Mouse (Mus musculus) MEL (cell line): ENCODE data around the gene Ripor1. TPM values are rescaled to one million over a fixed set of nuclear protein-coding genes. Genes with fewer than 3 reads are reported as not detected.

Experiments
- DNase-seq: peaks from one replicate; pipeline ENCODE4 v3.0.0; 2011; ENCODE audit warnings: low read depth, low spot score
- H3K27ac ChIP-seq: 2 replicates; pipeline ENCODE4 v1.5.1; 2012; ENCODE audit warnings: low read depth, mild to moderate bottlenecking, control low read depth, low read length, moderate library complexity; ENCODE audit not compliant: control insufficient read depth
- H3K27me3 ChIP-seq, 2 experiments: fragments of 150-350 bp in 1 of 2; sonication (generic) in 1 of 2; 2 replicates each; pipeline ENCODE4 v1.6.1; 2012; ENCODE audit warnings: low read length in 2 of 2, mild to moderate bottlenecking in 2 of 2, improper control_type of control experiment in 1 of 2, moderate library complexity in 1 of 2; ENCODE audit not compliant: insufficient read depth in 2 of 2, control insufficient read depth in 1 of 2
- H3K36me3 ChIP-seq, 2 experiments: 2 replicates each; pipeline ENCODE4 v1.6.1; 2012 to 2014; ENCODE audit warnings: low read length in 2 of 2, improper control_type of control experiment in 1 of 2, inconsistent platforms in 1 of 2, mild to moderate bottlenecking in 1 of 2; ENCODE audit not compliant: insufficient read depth in 2 of 2, control insufficient read depth in 1 of 2
- H3K4me1 ChIP-seq, 2 experiments: fragments of 150-350 bp in 1 of 2; sonication (generic) in 1 of 2; 2 replicates each; pipeline ENCODE4 v1.6.1; 2012; ENCODE audit warnings: low read length in 2 of 2, improper control_type of control experiment in 1 of 2, mild to moderate bottlenecking in 1 of 2; ENCODE audit not compliant: insufficient read depth in 2 of 2, control insufficient read depth in 1 of 2
- H3K4me3 ChIP-seq, 2 experiments: fragments of 150-350 bp in 1 of 2; sonication (generic) in 1 of 2; 2 replicates each; pipeline ENCODE4 v1.5.1; 2012; ENCODE audit warnings: low read depth in 2 of 2, low read length in 2 of 2, mild to moderate bottlenecking in 2 of 2, moderate library complexity in 2 of 2, control low read depth in 1 of 2, improper control_type of control experiment in 1 of 2; ENCODE audit not compliant: control insufficient read depth in 1 of 2, insufficient read depth in 1 of 2
- H3K79me2 ChIP-seq: 2 replicates; pipeline ENCODE4 v1.6.1; 2012; ENCODE audit warnings: mild to moderate bottlenecking, low read length, moderate library complexity; ENCODE audit not compliant: control insufficient read depth, poor library complexity, insufficient read depth
- H3K9ac ChIP-seq: 2 replicates; pipeline ENCODE4 v1.6.1; 2012; ENCODE audit warnings: low read depth, mild to moderate bottlenecking, control low read depth, low read length, moderate library complexity; ENCODE audit not compliant: control insufficient read depth, poor library complexity, severe bottlenecking
- H3K9me3 ChIP-seq: fragments of 150-350 bp; sonication (generic); replicated peaks from 2 replicates; pipeline ENCODE4 v1.6.1; 2012; ENCODE audit warnings: mild to moderate bottlenecking, low read length, improper control_type of control experiment, moderate library complexity; ENCODE audit not compliant: insufficient read depth
- BHLHE40 ChIP-seq: IDR thresholded peaks from 2 replicates; pipeline ENCODE4 v1.6.1; 2012; ENCODE audit warnings: low read depth, mild to moderate bottlenecking, inconsistent platforms, low read length, improper control_type of control experiment, borderline replicate concordance
- CHD1 ChIP-seq: IDR thresholded peaks from 2 replicates; pipeline ENCODE4 v1.6.1; 2012; ENCODE audit warnings: low read depth, mild to moderate bottlenecking, inconsistent platforms, low read length, improper control_type of control experiment
- ELF1 ChIP-seq: IDR thresholded peaks from 2 replicates; pipeline ENCODE4 v1.6.1; 2014; ENCODE audit warnings: low read depth, mild to moderate bottlenecking, inconsistent platforms, low read length, improper control_type of control experiment, moderate library complexity
- ETS1 ChIP-seq: IDR thresholded peaks from 2 replicates; pipeline ENCODE4 v1.6.1; 2012; ENCODE audit warnings: low read depth, mild to moderate bottlenecking, inconsistent platforms, low read length, improper control_type of control experiment, moderate library complexity
- JUND ChIP-seq: IDR thresholded peaks from 2 replicates; pipeline ENCODE4 v1.6.1; 2011; ENCODE audit warnings: low read depth, mild to moderate bottlenecking, improper control_type of control experiment, low read length
- MAFK ChIP-seq: IDR thresholded peaks from 2 replicates; pipeline ENCODE4 v1.6.1; 2011; ENCODE audit warnings: low read depth, mild to moderate bottlenecking, low read length, improper control_type of control experiment, borderline replicate concordance
- MAX ChIP-seq: IDR thresholded peaks from 2 replicates; pipeline ENCODE4 v1.6.1; 2011; ENCODE audit warnings: low read length, improper control_type of control experiment
- MXI1 ChIP-seq: IDR thresholded peaks from 2 replicates; pipeline ENCODE4 v1.6.1; 2011; ENCODE audit warnings: mild to moderate bottlenecking, low read depth, low read length, improper control_type of control experiment
- POLR2A ChIP-seq, 2 experiments: IDR thresholded peaks; 2 replicates each; pipeline ENCODE4 v1.6.1; 2011 to 2012; ENCODE audit warnings: low read length in 2 of 2, mild to moderate bottlenecking in 2 of 2, control low read depth in 1 of 2, improper control_type of control experiment in 1 of 2, low read depth in 1 of 2, moderate library complexity in 1 of 2; ENCODE audit not compliant: control insufficient read depth in 1 of 2, insufficient read depth in 1 of 2, poor library complexity in 1 of 2
- POLR2AphosphoS5 ChIP-seq: IDR thresholded peaks from 2 replicates; pipeline ENCODE4 v1.6.1; 2012; ENCODE audit warnings: low read depth, borderline replicate concordance, mild to moderate bottlenecking, inconsistent platforms, low read length, moderate library complexity, mixed read lengths
- RAD21 ChIP-seq: IDR thresholded peaks from 2 replicates; pipeline ENCODE4 v1.6.1; 2011; ENCODE audit warnings: mild to moderate bottlenecking, low read depth, low read length, improper control_type of control experiment
- RCOR1 ChIP-seq: IDR thresholded peaks from 2 replicates; pipeline ENCODE4 v1.6.1; 2012; ENCODE audit warnings: low read depth, mild to moderate bottlenecking, inconsistent platforms, low read length, improper control_type of control experiment
- SMC3 ChIP-seq: IDR thresholded peaks from 2 replicates; pipeline ENCODE4 v1.6.1; 2011; ENCODE audit warnings: low read depth, low read length, improper control_type of control experiment
- TCF12 ChIP-seq: IDR thresholded peaks from 2 replicates; pipeline ENCODE4 v1.6.1; 2014; ENCODE audit warnings: low read depth, mild to moderate bottlenecking, inconsistent platforms, low read length, improper control_type of control experiment, moderate library complexity
- USF1 ChIP-seq: IDR thresholded peaks from 2 replicates; pipeline ENCODE4 v1.6.1; 2014; ENCODE audit warnings: low read depth, mild to moderate bottlenecking, inconsistent platforms, low read length, improper control_type of control experiment, moderate library complexity
- ZKSCAN1 ChIP-seq: IDR thresholded peaks from 2 replicates; pipeline ENCODE4 v1.6.1; 2012; ENCODE audit warnings: low read depth, mild to moderate bottlenecking, inconsistent platforms, low read length, improper control_type of control experiment, moderate library complexity
- ZNF384 ChIP-seq: IDR thresholded peaks from 2 replicates; pipeline ENCODE4 v1.6.1; 2012; ENCODE audit warnings: low read depth, mild to moderate bottlenecking, inconsistent platforms, low read length, improper control_type of control experiment
- polyA plus RNA-seq, 2 experiments: library from polyadenylated mRNA; stranded (reverse) in 1 of 2; unstranded in 1 of 2; fragments of >175 nt in 1 of 2; fragments of >200 nt in 1 of 2; gene quantifications; 2 replicates each; pipeline versions ENCODE4 v1.2.1 to v1.2.4; 2012; ENCODE audit warnings: low replicate concordance in 2 of 2, low read depth in 1 of 2; ENCODE audit not compliant: insufficient read length in 2 of 2, insufficient read depth in 1 of 2, missing spikeins in 1 of 2
- total RNA-seq: library from RNA; depleted of rRNA; stranded (reverse); fragments of 300-350 nt; gene quantifications from 2 replicates; pipeline ENCODE4 v1.2.3, GENCODE M21; 2012

Gene Ripor1
- total and polyA plus RNA-seq, 3 experiments = 16.6 to 120 TPM; not detected in 1

- Histone ChIP-seq H3K9ac (no peak overlapping the region), H3K27ac (no peak overlapping the region), H3K79me2 (no peaks in the 10 kb centered on the region), H3K4me1 (peaks cover 0 to 9% of the 10 kb centered on the region in 2 experiments; a peak in 1 of 4 replicates), H3K27me3 (no peaks in the 10 kb centered on the region), H3K4me3 (no peak overlapping the region), H3K9me3 (no peaks in the 10 kb centered on the region), H3K36me3 (peaks cover 0 to 7% of the 10 kb centered on the region in 2 experiments; a peak in 2 of 4 replicates)
- TF ChIP-seq CHD1 (no peak), ETS1 (no peak), USF1 (no peak), JUND (no peak), ELF1 (no peak)
- DNase-seq = no peak
Observed at GRCm38 (mm10) chr8:105575538-105575937, 29.5 kb upstream of the Ripor1 start.

- Histone ChIP-seq H3K27me3 (no peaks in the 10 kb centered on the region), H3K27ac (no peak overlapping the region), H3K79me2 (no peaks in the 10 kb centered on the region), H3K36me3 (peaks cover 0 to 3% of the 10 kb centered on the region in 2 experiments; a peak in 1 of 4 replicates), H3K4me3 (no peak overlapping the region), H3K4me1 (0 out of 4 replicates have a peak, but pooled peaks cover 0 to 3% of the 10 kb centered on the region in 2 experiments), H3K9me3 (no peaks in the 10 kb centered on the region), H3K9ac (no peak overlapping the region)
- no peak for DNase-seq
- TF ChIP-seq RCOR1 (no peak), MAFK (peak; percentile 79), ZKSCAN1 (no peak), ETS1 (peak; percentile 30; the same call in 1 of the 2 replicates), POLR2AphosphoS5 (no peak), BHLHE40 (no peak), MXI1 (no peak), MAX (no peak), POLR2A (IDR thresholded peaks at IDR 0.05; ENCODE audit: control insufficient read depth in 1 of 2, insufficient read depth in 1 of 2, low read depth in 1 of 2, low read length in 2 of 2, poor library complexity in 1 of 2) (no peak), JUND (no peak), RAD21 (no peak)
Observed at GRCm38 (mm10) chr8:105579719-105580118, 25.3 kb upstream of the Ripor1 start.

GRCm38 (mm10) chr8:105592431-105592830 is 12.6 kb upstream of the Ripor1 start:
- Histone ChIP-seq H3K79me2 (no peaks in the 10 kb centered on the region), H3K36me3 (peaks cover 0 to 8% of the 10 kb centered on the region in 2 experiments; a peak in 2 of 4 replicates), H3K4me1 (peaks cover 3 to 18% of the 10 kb centered on the region in 2 experiments; a peak in 3 of 4 replicates), H3K9ac (no peak overlapping the region), H3K27me3 (no peaks in the 10 kb centered on the region), H3K9me3 (no peaks in the 10 kb centered on the region), H3K4me3 (no peak overlapping the region), H3K27ac (no peak overlapping the region)
- TF ChIP-seq TCF12 (no peak), ZNF384 (no peak), SMC3 (no peak), BHLHE40 (no peak)
- DNase-seq = no peak
